Mouse (Mus musculus) liver, embryonic 14.5 days (tissue): ENCODE results near the gene Pik3cd.

Experiments used
- CTCF ChIP-seq: IDR thresholded peaks from 2 replicates; pipeline ENCODE4 v1.5.1; 2016; ENCODE audit warnings: antibody characterized with exemption, low read depth, control low read depth
- EP300 ChIP-seq: IDR thresholded peaks from 2 replicates; pipeline ENCODE4 v1.6.1; 2016; ENCODE audit warnings: antibody characterized with exemption, low read depth

DNA sequence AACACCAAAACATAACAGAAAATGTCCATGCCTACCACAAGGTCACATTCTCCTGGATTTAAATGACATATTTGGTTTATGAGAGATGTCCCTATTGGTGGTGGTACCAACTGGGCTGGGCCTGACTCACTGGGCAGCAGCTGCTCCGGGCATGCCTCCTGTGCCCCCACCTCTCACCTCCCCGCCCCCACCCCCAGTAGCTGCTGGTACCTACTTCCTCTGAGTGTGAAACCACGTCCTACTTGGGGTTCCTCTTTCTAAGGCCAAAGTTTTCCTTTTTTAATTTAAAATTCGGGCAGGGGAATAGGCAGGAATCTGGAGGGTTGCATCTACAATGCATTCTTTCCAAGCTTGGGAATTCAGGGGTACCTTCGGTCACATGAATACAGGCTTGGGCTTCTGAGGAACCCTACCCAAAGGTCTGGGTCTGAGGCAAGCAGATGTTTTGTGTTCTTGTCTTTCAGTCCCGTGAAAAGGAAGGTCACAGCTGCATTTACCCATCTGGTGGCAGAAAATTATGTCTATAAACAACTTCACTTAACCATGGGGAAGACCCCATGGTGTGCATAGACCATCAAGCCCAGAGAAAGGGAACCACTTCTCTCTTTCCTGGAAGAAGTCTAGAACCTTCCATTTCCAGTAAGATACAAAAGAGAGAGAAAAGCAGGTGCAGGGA, 37.2 kb downstream of the Pik3cd start:
- no peak for TF ChIP-seq CTCF
- no peak for TF ChIP-seq EP300
